ENCODE assay signal across 8 mouse cellular contexts in genomic region chr8:83622389-83622989, GRCm38 (mm10). TPM values are rescaled to one million over a fixed set of nuclear protein-coding genes. Genes with fewer than 3 reads are reported as not detected.
DNase-seq lines count a peak whose midpoint lies in the region; ATAC-seq lines count a peak whose summit lies in the region.

No protein-coding gene starts in this region.

- peak overlapping the region; percentile 85 for H3K4me2 ChIP-seq in intestine, embryonic 15.5 days (replicated peaks)

- peak overlapping the region; percentile 36 for H3K9ac ChIP-seq in intestine, embryonic 15.5 days

- ATAC-seq in intestine, embryonic 15.5 days: peak; percentile 92

- 9% methylated on average over 23 of the region's 23 CpGs for WGBS in intestine, embryonic 15.5 days
- WGBS in midbrain, embryonic 10.5 days: 10% methylated on average over 23 of the region's 23 CpGs

- peak; percentile 85 for DNase-seq in adrenal gland, adult 2 months
- DNase-seq in embryo, embryonic 11 days: peak; percentile 89
- DNase-seq in gastrocnemius, postnatal 25 days: peak; percentile 65
- DNase-seq in left cerebral cortex, postnatal 25 days (ENCODE audit: low spot score in 2 of 2): peak; percentile 90 to 95
- peak; percentile 88 for DNase-seq in midbrain, embryonic 10.5 days (ENCODE audit: low spot score)
- DNase-seq in right cerebral cortex, postnatal 36 days (ENCODE audit: low spot score in 2 of 2): peak; percentile 90 to 91
- peak; percentile 76 to 90 for DNase-seq in urinary bladder, postnatal 4 days (ENCODE audit: low spot score in 2 of 2)

- peaks cover 3% of the 10 kb centered on the region; the same call in 1 of the 2 replicates for H3K4me1 ChIP-seq in intestine, embryonic 15.5 days (replicated peaks)
- H3K4me1 ChIP-seq in midbrain, embryonic 10.5 days: peaks cover 7% of the 10 kb centered on the region; the same call in 1 of the 2 replicates

- H3K36me3 ChIP-seq in intestine, embryonic 15.5 days: no peaks in the 10 kb centered on the region
- no peaks in the 10 kb centered on the region for H3K36me3 ChIP-seq in midbrain, embryonic 10.5 days

- H3K27ac ChIP-seq in intestine, embryonic 15.5 days: no peak overlapping the region
- H3K27ac ChIP-seq in midbrain, embryonic 10.5 days (replicated peaks): peak overlapping the region; percentile 70

- H3K4me3 ChIP-seq in intestine, embryonic 15.5 days (replicated peaks): peak overlapping the region; percentile 36
- H3K4me3 ChIP-seq in midbrain, embryonic 10.5 days: peak overlapping the region; percentile 57

- no peaks in the 10 kb centered on the region for H3K9me3 ChIP-seq in intestine, embryonic 15.5 days
- no peaks in the 10 kb centered on the region for H3K9me3 ChIP-seq in midbrain, embryonic 10.5 days (replicated peaks)

- intact Hi-C loops in left cerebral cortex, postnatal 25 days (cut with DNase I): loop anchor here (2.0 kb wide), 1 partner anchor 56 kb away; the partner anchor contains the start of gene Ndufb7

- H3K27me3 ChIP-seq in intestine, embryonic 15.5 days (replicated peaks): no peaks in the 10 kb centered on the region
- peaks cover 7% of the 10 kb centered on the region; the same call in 1 of the 2 replicates for H3K27me3 ChIP-seq in midbrain, embryonic 10.5 days (ENCODE audit: low read depth, poor library complexity, severe bottlenecking)

RNA-seq across cellular contexts. Expression of gene Dnajb1, which starts 14.5 kb away (rescaled TPM):
- total RNA-seq in adrenal gland, adult 2 months (2021): 10 to 100 TPM; 21.8 to 61.9 TPM
- polyA plus RNA-seq in adrenal gland, adult 2 months (2012; rRNA removed): 21.8 and 27.3 TPM in 2 replicates
- total RNA-seq in gastrocnemius, postnatal 25 days (2021): 1 to 10 TPM; 4.6 to 6.0 TPM
- 47.0 and 48.2 TPM in 2 replicates for polyA plus RNA-seq in intestine, embryonic 15.5 days (2015; fragmentation: Nextera tagmentation; extraction: Ambion mirVana)
- total RNA-seq in left cerebral cortex, postnatal 25 days (2021): 10 to 100 TPM; 56.0 to 59.1 TPM
- 73.3 and 85.7 TPM in 2 replicates for polyA plus RNA-seq in midbrain, embryonic 10.5 days (2016; fragmentation: Nextera tagmentation; extraction: Ambion mirVana)

RNA-seq across cellular contexts. Expression of gene Tecr, which starts 14.7 kb away (rescaled TPM):
- 100 to 1,000 TPM; 409 to 723 TPM for total RNA-seq in adrenal gland, adult 2 months (2021)
- polyA plus RNA-seq in adrenal gland, adult 2 months (2012; rRNA removed): 1,113 and 1,272 TPM in 2 replicates
- 100 to 1,000 TPM; 313 to 489 TPM for total RNA-seq in gastrocnemius, postnatal 25 days (2021)
- 610 and 639 TPM in 2 replicates for polyA plus RNA-seq in intestine, embryonic 15.5 days (2015; fragmentation: Nextera tagmentation; extraction: Ambion mirVana)
- 100 to 1,000 TPM; 549 to 574 TPM for total RNA-seq in left cerebral cortex, postnatal 25 days (2021)
- polyA plus RNA-seq in midbrain, embryonic 10.5 days (2016; fragmentation: Nextera tagmentation; extraction: Ambion mirVana): 740 and 757 TPM in 2 replicates

RNA-seq across cellular contexts. Expression of gene Gipc1, which starts 30.0 kb away (rescaled TPM):
- total RNA-seq in adrenal gland, adult 2 months (2021): 10 to 100 TPM; 29.5 to 50.1 TPM
- polyA plus RNA-seq in adrenal gland, adult 2 months (2012; rRNA removed): 53.8 and 56.4 TPM in 2 replicates
- 10 to 100 TPM; 18.9 to 20.4 TPM for total RNA-seq in gastrocnemius, postnatal 25 days (2021)
- 163 and 166 TPM in 2 replicates for polyA plus RNA-seq in intestine, embryonic 15.5 days (2015; fragmentation: Nextera tagmentation; extraction: Ambion mirVana)
- 100 to 1,000 TPM in 1 of 2 experiments, 10 to 100 TPM in 1; 99.3 to 108 TPM for total RNA-seq in left cerebral cortex, postnatal 25 days (2021)
- polyA plus RNA-seq in midbrain, embryonic 10.5 days (2016; fragmentation: Nextera tagmentation; extraction: Ambion mirVana): 233 and 242 TPM in 2 replicates

RNA-seq across cellular contexts. Expression of gene Ptger1, which starts 44.0 kb away (rescaled TPM):
- total RNA-seq in adrenal gland, adult 2 months (2021): 1 to 10 TPM in 1 of 2 experiments, under 1 TPM in 1; 0.76 to 1.1 TPM
- polyA plus RNA-seq in adrenal gland, adult 2 months (2012; rRNA removed): 2.1 and 2.8 TPM in 2 replicates
- under 1 TPM; 0.13 to 0.15 TPM for total RNA-seq in gastrocnemius, postnatal 25 days (2021)
- polyA plus RNA-seq in intestine, embryonic 15.5 days (2015; fragmentation: Nextera tagmentation; extraction: Ambion mirVana): 1.2 and 1.6 TPM in 2 replicates
- 1 to 10 TPM; 1.2 to 1.5 TPM for total RNA-seq in left cerebral cortex, postnatal 25 days (2021)
- polyA plus RNA-seq in midbrain, embryonic 10.5 days (2016; fragmentation: Nextera tagmentation; extraction: Ambion mirVana): 0.29 and 0.38 TPM in 2 replicates

RNA-seq across cellular contexts. Expression of gene Ndufb7, which starts 56.0 kb away (rescaled TPM):
- 100 to 1,000 TPM; 209 to 258 TPM for total RNA-seq in adrenal gland, adult 2 months (2021)
- 402 and 495 TPM in 2 replicates for polyA plus RNA-seq in adrenal gland, adult 2 months (2012; rRNA removed)
- total RNA-seq in gastrocnemius, postnatal 25 days (2021): 100 to 1,000 TPM; 349 to 360 TPM
- 370 and 398 TPM in 2 replicates for polyA plus RNA-seq in intestine, embryonic 15.5 days (2015; fragmentation: Nextera tagmentation; extraction: Ambion mirVana)
- 100 to 1,000 TPM; 140 to 145 TPM for total RNA-seq in left cerebral cortex, postnatal 25 days (2021)
- 354 and 369 TPM in 2 replicates for polyA plus RNA-seq in midbrain, embryonic 10.5 days (2016; fragmentation: Nextera tagmentation; extraction: Ambion mirVana)
